Mouse (Mus musculus) CH12.LX (cell line): ENCODE data around the gene Rbpms2.

Source experiments
- CTCF ChIP-seq, 2 experiments: IDR thresholded peaks in 1 of 2; conservative IDR thresholded peaks in 1 of 2; 2 replicates each; pipeline ENCODE4 v1.5.1; 2011 to 2012; ENCODE audit warnings: low read depth in 2 of 2, low read length in 2 of 2, improper control_type of control experiment in 1 of 2, inconsistent platforms in 1 of 2, mild to moderate bottlenecking in 1 of 2, moderate library complexity in 1 of 2
- MEF2A ChIP-seq: IDR thresholded peaks from 2 replicates; pipeline ENCODE4 v1.6.1; 2014; ENCODE audit warnings: low read depth, mild to moderate bottlenecking, inconsistent platforms, low read length, improper control_type of control experiment, borderline replicate concordance
- POLR2A ChIP-seq: IDR thresholded peaks from 2 replicates; pipeline ENCODE4 v1.6.1; 2011; ENCODE audit warnings: low read depth, mild to moderate bottlenecking, improper control_type of control experiment, low read length
- TCF12 ChIP-seq: IDR thresholded peaks from 2 replicates; pipeline ENCODE4 v1.6.1; 2014; ENCODE audit warnings: low read depth, mild to moderate bottlenecking, inconsistent platforms, low read length, improper control_type of control experiment

- TF ChIP-seq CTCF (conservative IDR thresholded peaks at IDR 0.05 in 1 of 2, IDR thresholded peaks at IDR 0.05 in 1 of 2; ENCODE audit: low read depth in 2 of 2, low read length in 2 of 2) (peak; percentile 68 to 72), MEF2A (no peak), POLR2A (no peak), TCF12 (no peak)
These were observed 25.9 kb upstream of the Rbpms2 start for GRCm38 (mm10) chr9:65603401-65604102.
